Mouse (Mus musculus): ENCODE measurements at regions not wholly inside any gene's neighbourhood (a gene's known extent, or its start where the extent isn't known, plus 50 kb on each side); places are given as distances from the start of the nearest gene placed in this dataset.

DNA sequence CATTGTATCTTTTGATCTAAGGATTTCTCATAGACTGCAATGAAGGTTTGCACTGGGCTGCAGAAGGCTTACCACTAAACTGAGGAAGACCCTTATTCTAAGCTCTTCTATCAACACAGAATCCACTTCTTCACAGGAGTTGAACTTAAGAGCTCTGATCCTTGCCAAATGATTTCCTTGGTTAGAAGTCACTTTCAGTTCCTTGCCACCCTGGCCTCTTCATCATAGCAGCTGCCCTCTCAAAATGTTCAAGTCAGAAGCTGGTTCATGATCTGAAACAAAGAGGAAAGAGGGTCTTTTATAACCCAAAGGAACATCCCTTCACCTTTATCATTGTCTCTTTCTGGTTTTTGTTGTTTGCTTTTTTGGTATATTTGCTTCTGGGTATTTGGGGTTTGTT lies 131.6 kb downstream of the Basp1 start:
- no peaks in the 10 kb centered on the region for H3K9me3 ChIP-seq
- H3K27me3 ChIP-seq: no peaks in the 10 kb centered on the region
- H3K4me3 ChIP-seq (replicated peaks): no peak overlapping the region
- H3K27ac ChIP-seq: no peak overlapping the region
- H3K4me2 ChIP-seq (replicated peaks): no peak overlapping the region
- no peaks in the 10 kb centered on the region for H3K36me3 ChIP-seq
- ATAC-seq: no peak
- H3K9ac ChIP-seq (replicated peaks): no peak overlapping the region
- peaks cover 27% of the 10 kb centered on the region for H3K4me1 ChIP-seq (replicated peaks)

DNA sequence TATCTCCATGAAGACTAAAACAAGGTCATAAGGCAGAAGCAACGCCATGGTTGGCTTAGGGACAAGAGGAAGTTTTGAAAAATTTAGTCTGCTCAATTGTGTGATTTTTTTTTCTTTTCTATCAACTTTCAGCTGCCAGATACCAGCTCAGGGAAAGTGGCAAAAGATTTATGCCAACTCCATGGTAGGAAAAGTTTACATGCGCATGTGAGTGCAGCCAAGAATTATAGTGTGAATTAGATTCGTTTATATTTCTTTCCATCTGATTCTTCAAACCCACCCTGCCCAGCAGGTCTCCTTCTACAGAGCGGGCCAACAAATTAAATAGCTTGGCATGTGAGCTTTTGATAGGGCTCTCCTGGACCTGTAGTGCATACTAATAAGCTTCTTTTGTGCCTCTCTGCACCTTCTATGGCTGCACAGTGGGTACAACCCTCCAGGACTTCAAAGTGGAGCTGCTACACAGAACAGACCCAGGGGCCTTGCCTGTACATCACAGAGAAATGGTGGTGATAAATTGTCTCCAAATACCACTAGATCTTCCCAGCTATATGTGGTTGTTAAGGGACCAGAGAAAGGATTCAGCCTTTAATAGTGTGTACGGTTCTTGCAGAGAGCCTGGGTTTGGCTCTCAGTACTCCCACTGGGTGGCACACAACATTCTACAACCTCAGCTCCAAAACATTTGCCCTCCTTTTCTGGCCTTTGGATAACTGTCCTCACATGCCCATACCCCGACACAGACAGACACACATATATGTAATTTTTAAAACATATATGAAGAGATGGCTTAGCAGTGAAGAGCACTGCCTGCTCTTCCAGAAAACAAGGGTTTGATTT lies 135.0 kb downstream of the Basp1 start:
- H3K27me3 ChIP-seq: no peaks in the 10 kb centered on the region
- no peak overlapping the region for H3K4me2 ChIP-seq (replicated peaks)
- H3K4me1 ChIP-seq (replicated peaks): peaks cover 12% of the 10 kb centered on the region
- ATAC-seq: peak; percentile 96
- peak overlapping the region; percentile 52 for H3K27ac ChIP-seq
- no peaks in the 10 kb centered on the region for H3K9me3 ChIP-seq
- no peak overlapping the region for H3K4me3 ChIP-seq (replicated peaks)
- no peak overlapping the region for H3K9ac ChIP-seq (replicated peaks)
- 41% methylated on average over 6 of the region's 6 CpGs for WGBS
- no peaks in the 10 kb centered on the region for H3K36me3 ChIP-seq

DNA sequence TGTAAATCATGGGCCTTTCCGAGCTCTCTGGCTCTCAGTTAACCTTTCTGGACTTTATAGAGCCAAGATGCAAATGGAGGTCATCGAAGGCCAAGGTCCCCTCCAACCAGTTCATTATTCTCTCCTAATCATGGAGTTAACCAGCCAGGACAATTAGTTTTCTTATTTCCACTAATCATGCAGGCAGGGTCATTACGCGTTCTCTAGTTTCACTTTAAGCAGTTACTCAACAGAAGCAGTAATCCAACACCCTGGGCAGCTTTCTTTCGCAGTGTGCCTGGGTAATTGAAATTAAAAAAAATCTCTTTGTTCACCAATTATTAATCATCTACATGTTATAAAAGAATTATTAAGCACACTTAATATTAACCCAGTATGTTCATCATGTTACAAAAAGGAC lies 137.3 kb downstream of the Basp1 start:
- Histone ChIP-seq H3K4me3 (replicated peaks) (no peak overlapping the region), H3K4me2 (replicated peaks) (no peak overlapping the region), H3K36me3 (no peaks in the 10 kb centered on the region), H3K9me3 (no peaks in the 10 kb centered on the region), H3K9ac (replicated peaks) (no peak overlapping the region), H3K27me3 (no peaks in the 10 kb centered on the region), H3K27ac (no peak overlapping the region), H3K4me1 (replicated peaks) (peaks cover 12% of the 10 kb centered on the region)
- 74% methylated on average over 5 of the region's 5 CpGs for WGBS
- no peak for ATAC-seq

DNA sequence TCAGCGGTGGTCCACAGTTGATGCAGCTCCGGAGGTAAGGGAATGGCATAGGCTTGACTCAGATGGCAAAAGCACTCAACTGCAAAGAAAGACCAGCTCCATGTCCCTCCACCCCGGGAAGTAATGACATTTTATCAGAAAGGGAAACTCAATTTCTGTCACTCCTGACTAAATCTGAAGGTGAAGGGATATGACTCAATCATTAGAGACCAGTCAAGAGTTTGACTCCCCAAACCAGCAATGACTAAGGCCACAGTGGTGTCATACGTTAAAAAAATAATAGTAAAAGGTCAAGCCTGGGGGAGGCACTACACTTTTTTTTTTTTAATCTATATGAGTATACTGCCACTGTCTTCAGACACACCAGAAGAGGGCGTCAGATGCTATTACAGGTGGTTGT lies 141.7 kb downstream of the Basp1 start:
- no peak for ATAC-seq
- H3K36me3 ChIP-seq: no peaks in the 10 kb centered on the region
- no peak overlapping the region for H3K4me3 ChIP-seq (replicated peaks)
- H3K27me3 ChIP-seq: no peaks in the 10 kb centered on the region
- no peaks in the 10 kb centered on the region for H3K9me3 ChIP-seq
- no peak overlapping the region for H3K4me2 ChIP-seq (replicated peaks)
- H3K27ac ChIP-seq: no peak overlapping the region
- WGBS: 86% methylated on average over 5 of the region's 5 CpGs
- no peak overlapping the region for H3K9ac ChIP-seq (replicated peaks)
- H3K4me1 ChIP-seq (replicated peaks): peaks cover 7% of the 10 kb centered on the region; the same call in 1 of the 2 replicates

DNA sequence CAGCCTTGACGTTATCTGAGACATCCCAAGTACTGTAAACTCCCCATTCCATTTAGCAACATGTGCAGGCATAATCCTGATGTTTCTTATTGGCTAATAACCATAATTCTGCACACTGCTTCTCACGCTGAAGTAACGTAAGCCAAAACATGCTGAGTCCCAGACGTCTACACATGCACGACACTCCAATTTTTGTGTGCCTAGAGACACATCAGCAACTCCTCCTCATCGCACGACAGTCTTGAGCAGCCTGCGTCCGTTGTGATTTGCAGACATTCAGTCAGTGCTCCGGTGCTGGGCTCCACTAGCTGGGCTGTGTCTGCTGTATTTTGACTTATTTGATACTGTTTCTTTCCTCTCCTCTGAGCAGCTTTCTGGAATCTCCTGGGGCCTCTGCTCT lies 143.2 kb downstream of the Basp1 start:
- H3K36me3 ChIP-seq: no peaks in the 10 kb centered on the region
- peaks cover 7% of the 10 kb centered on the region; the same call in 1 of the 2 replicates for H3K4me1 ChIP-seq (replicated peaks)
- H3K27ac ChIP-seq: no peak overlapping the region
- H3K27me3 ChIP-seq: no peaks in the 10 kb centered on the region
- no peak for ATAC-seq
- H3K4me3 ChIP-seq (replicated peaks): no peak overlapping the region
- no peak overlapping the region for H3K9ac ChIP-seq (replicated peaks)
- no peaks in the 10 kb centered on the region for H3K9me3 ChIP-seq
- H3K4me2 ChIP-seq (replicated peaks): no peak overlapping the region
- 86% methylated on average over 10 of the region's 10 CpGs for WGBS

DNA sequence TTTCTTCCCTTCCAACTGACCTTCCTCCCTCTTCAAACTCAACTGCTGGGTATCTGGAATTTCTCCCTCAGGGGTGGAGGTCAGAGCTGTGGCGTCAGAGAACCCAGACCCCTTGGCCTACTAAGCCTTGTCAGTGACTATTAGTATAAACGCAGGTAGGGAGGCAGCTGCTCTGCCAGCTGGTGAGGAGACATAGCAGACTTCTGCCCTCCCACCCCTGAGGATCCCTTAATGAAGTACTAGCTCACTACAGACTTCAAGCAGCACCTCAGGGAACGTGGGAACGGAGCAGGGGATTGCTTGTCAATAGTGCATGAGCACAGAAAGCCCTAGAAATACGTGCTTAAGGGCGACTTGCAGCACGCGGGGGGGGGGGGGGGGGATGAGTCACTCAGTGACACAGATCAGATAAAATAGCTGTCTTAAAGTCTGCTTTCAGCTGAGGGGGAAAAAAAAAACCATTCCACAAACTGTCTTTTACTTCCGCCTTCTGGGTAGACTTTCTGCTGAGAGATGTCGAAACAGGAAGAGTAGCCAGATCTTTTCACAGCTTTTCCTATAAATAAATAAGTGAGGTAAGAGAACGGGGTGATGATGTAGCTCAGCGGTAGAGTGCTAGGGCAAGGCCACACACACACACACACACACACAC lies 144.1 kb downstream of the Basp1 start:
- Histone ChIP-seq H3K36me3 (no peaks in the 10 kb centered on the region), H3K27ac (0 out of 2 replicates have a peak overlapping the region, but pooled peaks have one; percentile 9), H3K9ac (replicated peaks) (no peak overlapping the region), H3K27me3 (no peaks in the 10 kb centered on the region), H3K4me3 (replicated peaks) (no peak overlapping the region), H3K4me2 (replicated peaks) (no peak overlapping the region), H3K4me1 (replicated peaks) (peaks cover 7% of the 10 kb centered on the region; the same call in 1 of the 2 replicates), H3K9me3 (no peaks in the 10 kb centered on the region)
- ATAC-seq: peak; percentile 66
- WGBS: 64% methylated on average over 11 of the region's 12 CpGs

DNA sequence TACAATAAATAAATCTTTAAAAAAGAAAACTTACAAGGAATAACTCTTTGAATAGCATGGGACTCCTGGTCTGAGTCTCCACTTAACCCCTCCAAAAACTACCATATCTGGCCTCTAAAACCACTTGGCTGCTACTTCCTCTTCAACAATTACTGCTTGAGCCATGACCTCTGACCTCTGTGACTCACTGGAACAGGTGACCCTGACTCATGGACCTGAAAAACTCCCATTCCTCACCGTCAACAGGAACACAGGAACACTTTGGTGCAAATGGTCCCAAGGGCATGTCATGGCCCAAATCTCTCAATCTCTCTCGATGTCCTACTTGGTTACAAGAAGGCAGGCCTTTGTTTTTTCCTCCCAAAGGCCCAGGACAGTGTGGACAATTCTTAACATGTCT lies 145.1 kb downstream of the Basp1 start:
- H3K9ac ChIP-seq (replicated peaks): no peak overlapping the region
- H3K36me3 ChIP-seq: no peaks in the 10 kb centered on the region
- no peaks in the 10 kb centered on the region for H3K27me3 ChIP-seq
- H3K27ac ChIP-seq: no peak overlapping the region
- 86% methylated on average over 2 of the region's 2 CpGs for WGBS
- no peak overlapping the region for H3K4me2 ChIP-seq (replicated peaks)
- no peaks in the 10 kb centered on the region for H3K9me3 ChIP-seq
- peaks cover 7% of the 10 kb centered on the region; the same call in 1 of the 2 replicates for H3K4me1 ChIP-seq (replicated peaks)
- no peak overlapping the region for H3K4me3 ChIP-seq (replicated peaks)
- no peak for ATAC-seq

DNA sequence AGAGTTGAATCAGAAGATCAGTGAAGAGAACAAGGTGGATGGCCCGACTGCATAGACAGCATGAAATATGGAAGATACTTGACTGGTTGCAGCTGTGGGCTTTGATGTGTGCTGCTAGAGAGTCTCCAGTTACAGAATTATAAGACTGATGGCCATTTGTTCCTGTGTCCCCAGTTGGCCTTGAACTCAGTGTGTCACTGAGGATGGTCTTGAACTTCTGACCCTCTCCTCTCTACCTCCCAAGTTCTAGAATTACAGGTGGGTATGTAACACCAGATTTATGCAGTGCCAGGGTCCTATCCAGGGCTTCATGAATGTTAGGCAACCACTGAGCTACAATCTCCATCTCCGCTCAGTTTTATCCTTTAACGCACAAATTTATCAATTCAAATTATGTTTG lies 146.1 kb downstream of the Basp1 start:
- Histone ChIP-seq H3K9ac (replicated peaks) (no peak overlapping the region), H3K4me2 (replicated peaks) (no peak overlapping the region), H3K4me1 (replicated peaks) (peaks cover 7% of the 10 kb centered on the region; the same call in 1 of the 2 replicates), H3K4me3 (replicated peaks) (no peak overlapping the region), H3K9me3 (no peaks in the 10 kb centered on the region), H3K27ac (no peak overlapping the region), H3K27me3 (no peaks in the 10 kb centered on the region), H3K36me3 (no peaks in the 10 kb centered on the region)
- WGBS: 94% methylated on average over 3 of the region's 3 CpGs
- no peak for ATAC-seq

DNA sequence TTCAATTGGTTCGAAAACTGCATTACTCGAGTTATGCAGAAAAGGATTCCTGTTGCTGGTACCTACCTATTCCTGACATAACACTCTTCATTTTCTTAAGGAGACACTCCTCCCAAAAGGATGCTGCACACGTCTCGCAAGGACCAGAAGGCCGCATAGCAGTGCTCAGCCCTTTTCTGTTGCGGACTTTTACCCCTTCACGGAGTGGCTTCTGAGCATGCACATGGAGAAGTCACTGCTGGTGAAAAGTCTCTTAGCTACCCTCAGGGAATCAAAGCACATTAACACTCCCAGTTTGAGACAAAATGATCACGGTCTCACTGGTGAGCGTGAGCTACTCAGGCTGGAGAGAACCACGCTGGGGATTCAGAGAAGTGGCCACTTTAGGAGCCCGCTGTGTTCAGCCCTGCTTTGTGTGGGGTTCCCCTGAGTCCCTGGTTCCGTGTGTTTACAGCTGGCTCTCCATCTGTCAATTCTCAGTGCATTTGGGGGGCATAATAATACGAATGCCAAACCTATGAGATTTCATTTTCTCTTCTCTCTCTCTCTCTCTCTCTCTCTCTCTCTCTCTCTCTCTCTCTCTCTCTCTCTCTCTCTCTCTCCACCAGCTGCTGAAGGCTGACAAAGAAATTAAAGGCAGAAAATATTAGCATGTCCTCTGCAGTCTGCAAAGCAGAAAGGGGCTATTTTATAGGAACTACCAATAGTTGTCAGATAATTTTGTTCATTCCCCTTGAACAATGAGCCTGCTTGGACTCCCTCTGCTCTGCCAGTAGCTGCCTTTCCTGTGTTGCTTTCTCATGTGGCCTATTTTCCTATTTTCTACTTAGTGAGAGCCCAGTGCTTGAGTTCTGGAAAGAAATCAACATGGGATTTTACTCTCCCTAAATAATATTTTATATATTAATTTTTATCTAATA lies 160.7 kb downstream of the Basp1 start:
- Histone ChIP-seq H3K9me3 (no peaks in the 10 kb centered on the region), H3K9ac (replicated peaks) (no peak overlapping the region), H3K4me3 (replicated peaks) (no peak overlapping the region), H3K4me2 (replicated peaks) (peak overlapping the region; percentile 25), H3K36me3 (no peaks in the 10 kb centered on the region), H3K27me3 (no peaks in the 10 kb centered on the region), H3K27ac (peak overlapping the region; percentile 67), H3K4me1 (replicated peaks) (no peaks in the 10 kb centered on the region; the same call in 1 of the 2 replicates)
- peak; percentile 95 for ATAC-seq
- WGBS: 55% methylated on average over 13 of the region's 13 CpGs

DNA sequence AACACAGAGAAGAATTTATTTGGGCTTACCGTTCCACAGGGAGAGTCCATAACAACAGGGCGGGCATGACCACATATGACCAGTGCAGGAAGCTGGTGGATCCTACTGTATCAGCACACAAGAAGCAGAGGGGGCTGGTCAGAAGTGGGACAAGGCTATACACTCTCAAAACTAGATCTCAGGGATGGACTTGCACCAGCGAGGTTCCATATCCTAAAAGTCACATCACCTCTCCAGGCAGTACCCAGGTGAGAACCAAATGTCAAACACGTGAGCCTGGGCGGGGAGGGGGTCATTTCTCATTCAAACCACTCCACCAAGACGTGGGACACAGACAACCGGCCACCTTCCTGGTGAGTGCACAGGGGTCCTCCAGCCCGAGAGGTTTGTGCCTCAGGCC lies 167.9 kb downstream of the Basp1 start:
- Histone ChIP-seq H3K9ac (replicated peaks) (no peak overlapping the region), H3K27ac (no peak overlapping the region), H3K36me3 (no peaks in the 10 kb centered on the region), H3K4me1 (replicated peaks) (no peaks in the 10 kb centered on the region), H3K4me2 (replicated peaks) (no peak overlapping the region), H3K27me3 (no peaks in the 10 kb centered on the region), H3K9me3 (no peaks in the 10 kb centered on the region), H3K4me3 (replicated peaks) (no peak overlapping the region)
- 93% methylated on average over 8 of the region's 8 CpGs for WGBS
- no peak for ATAC-seq

DNA sequence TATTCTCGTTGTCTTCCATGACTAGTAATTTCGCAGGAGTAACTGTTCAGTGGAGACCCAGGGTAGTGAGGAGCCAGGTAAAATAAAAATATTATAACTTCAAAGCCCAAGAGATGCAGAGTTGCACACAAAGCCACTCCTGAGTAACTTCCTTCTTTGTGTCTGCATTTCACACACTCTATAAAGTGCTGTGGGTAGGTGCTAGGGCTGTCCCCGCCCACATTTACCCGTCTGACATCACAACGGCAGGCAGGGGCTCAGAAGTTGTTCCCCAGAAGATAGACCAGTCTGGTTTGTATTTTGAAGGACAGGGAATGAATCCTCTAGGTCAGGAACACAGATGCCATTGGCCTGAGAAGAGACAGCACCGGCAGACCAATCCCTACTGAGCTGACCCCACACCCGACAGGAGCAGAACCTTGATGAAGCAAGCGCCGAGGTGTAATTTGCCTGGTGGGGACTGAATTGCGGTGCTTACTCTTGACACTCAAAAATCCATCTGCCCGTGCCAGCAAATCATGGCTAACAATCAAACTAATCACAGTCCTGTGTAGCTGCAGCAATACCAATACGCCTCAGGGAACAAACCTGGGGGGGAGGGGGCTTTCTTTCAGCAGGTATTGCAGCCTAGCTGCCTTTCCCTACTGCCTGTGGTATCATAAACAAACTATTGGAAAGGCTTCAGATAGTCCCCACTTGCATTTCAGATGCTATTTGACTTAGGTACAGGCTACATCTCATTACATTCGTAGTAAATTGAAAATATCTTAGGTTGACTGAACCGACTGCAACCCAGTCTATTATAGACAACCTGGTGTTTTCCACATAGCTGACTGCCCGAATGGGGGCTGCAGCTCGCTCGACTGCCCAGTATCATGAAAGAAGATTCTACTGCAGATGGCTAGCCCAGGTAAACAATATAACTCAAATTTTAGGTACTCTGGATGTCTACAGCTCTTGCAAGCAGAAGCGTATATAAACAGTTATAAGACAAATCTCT lies 175.6 kb downstream of the Basp1 start:
- Histone ChIP-seq H3K36me3 (no peaks in the 10 kb centered on the region), H3K27me3 (no peaks in the 10 kb centered on the region), H3K4me1 (replicated peaks) (0 out of 2 replicates have a peak, but pooled peaks cover 3% of the 10 kb centered on the region), H3K9me3 (no peaks in the 10 kb centered on the region), H3K4me3 (replicated peaks) (no peak overlapping the region), H3K27ac (peak overlapping the region; percentile 35; the same call in 1 of the 2 replicates), H3K4me2 (replicated peaks) (no peak overlapping the region), H3K9ac (replicated peaks) (no peak overlapping the region)
- 83% methylated on average over 18 of the region's 18 CpGs for WGBS
- peak; percentile 62; the same call in 1 of the 2 replicates for ATAC-seq

Measured in midbrain, embryonic 13.5 days (tissue).